Mouse (Mus musculus) heart, embryonic 13.5 days (tissue): ENCODE measurements around the gene Gm29110. TPM values are rescaled to one million over a fixed set of nuclear protein-coding genes. Genes with fewer than 3 reads are reported as not detected.
"Not testable (repeated sequence)": the region's sequence is repeated elsewhere in the genome, so short reads cannot be mapped to it uniquely, and the experiment has no call there.

ENCODE experiments used
- ATAC-seq: fragments of 200-750 bp; cut with Nextera tagmentation; 2 replicates; pipeline ENCODE4 v1.8.0; 2017; ENCODE audit warnings: moderate TSS enrichment; ENCODE audit not compliant: insufficient number of reproducible peaks, low FRiP score, low TSS enrichment; ENCODE audit errors: extremely low read depth
- H3K27ac ChIP-seq: fragments of 300-500 bp; sonication (generic); replicated peaks from 2 replicates; pipeline ENCODE4 v1.5.1; 2015; ENCODE audit warnings: moderate library complexity, mild to moderate bottlenecking, inconsistent platforms
- H3K27me3 ChIP-seq: fragments of 300-500 bp; sonication (generic); replicated peaks from 2 replicates; pipeline ENCODE4 v1.6.1; 2015; ENCODE audit warnings: mild to moderate bottlenecking, inconsistent platforms
- H3K36me3 ChIP-seq: fragments of 300-500 bp; sonication (generic); 2 replicates; pipeline ENCODE4 v1.6.1; 2015; ENCODE audit warnings: mild to moderate bottlenecking, inconsistent platforms
- H3K4me1 ChIP-seq: fragments of 300-500 bp; sonication (generic); 2 replicates; pipeline ENCODE4 v1.6.1; 2015; ENCODE audit warnings: inconsistent platforms
- H3K4me2 ChIP-seq: fragments of 300-500 bp; sonication (generic); 2 replicates; pipeline ENCODE4 v1.6.1; 2015; ENCODE audit warnings: inconsistent platforms, mild to moderate bottlenecking, moderate library complexity
- H3K4me3 ChIP-seq: fragments of 300-500 bp; sonication (generic); 2 replicates; pipeline ENCODE4 v1.5.1; 2015; ENCODE audit warnings: moderate library complexity, mild to moderate bottlenecking, inconsistent platforms
- H3K9ac ChIP-seq: fragments of 300-500 bp; sonication (generic); 2 replicates; pipeline ENCODE4 v1.6.1; 2015; ENCODE audit warnings: inconsistent platforms, mild to moderate bottlenecking, moderate library complexity
- H3K9me3 ChIP-seq: fragments of 300-500 bp; sonication (generic); 2 replicates; pipeline ENCODE4 v1.6.1; 2016; ENCODE audit warnings: inconsistent platforms
- WGBS: fragments of 180-500 bp; shearing (Covaris S2); methylation state at CpG from one replicate; pipeline ENCODE4 v1.1.7; 2015; ENCODE audit warnings: mixed read lengths; 5-methylcytosine and 5-hydroxymethylcytosine counted together
- polyA plus RNA-seq: library from polyadenylated mRNA; unstranded; fragments of >200 nt; fragmentation: Nextera tagmentation; extraction: Ambion mirVana; gene quantifications from 2 replicates; pipeline ENCODE4 v1.2.1, GENCODE M21; 2015

The Gm29110 gene
- polyA plus RNA-seq = not detected in 2 replicates

GRCm38 (mm10) chrY:74470231-74470630, at the start of gene Gm29110:
TSS of gene Gm29110 (plus strand) at chrY:74470531.
- H3K9me3 ChIP-seq, H3K9ac ChIP-seq, H3K27me3 ChIP-seq, H3K36me3 ChIP-seq, H3K4me3 ChIP-seq, ATAC-seq, H3K4me2 ChIP-seq, H3K4me1 ChIP-seq, H3K27ac ChIP-seq: not testable (repeated sequence)
- WGBS = 33% methylated on average over 1 of the region's 6 CpGs

Other genes with a start within 250 kb of the Gm29110 start
- gene Gm21913, start 153.4 kb downstream of the Gm29110 start, polyA plus RNA-seq = not detected in 2 replicates